Mouse (Mus musculus): ENCODE data around the gene Eloa.

Eloa gene

DNA sequence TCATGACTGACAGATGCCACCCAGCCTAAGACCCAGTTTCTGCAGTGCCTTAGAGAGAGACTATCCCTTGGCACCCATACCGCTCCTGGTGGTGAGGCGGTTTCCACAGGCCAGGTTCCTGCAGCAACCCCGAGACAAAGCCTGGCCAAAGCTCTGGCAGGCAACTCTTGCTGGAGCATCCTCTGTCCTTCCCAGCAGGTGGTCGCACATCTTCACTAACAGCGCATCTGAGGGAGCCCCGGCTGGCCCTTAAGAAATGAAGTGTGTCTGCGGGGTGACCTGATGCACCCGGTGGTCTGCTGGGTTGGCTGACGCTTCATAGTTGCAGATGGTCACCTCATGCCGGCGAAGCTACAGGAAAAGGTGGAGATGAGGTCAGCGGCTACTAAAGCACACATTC is 45.4 kb downstream of the Eloa start:
- no peak for DNase-seq

GRCm38 (mm10) chr4:135972911-135973811 is 48.4 kb downstream of the Eloa start:
- DNase-seq, result no peak

DNA sequence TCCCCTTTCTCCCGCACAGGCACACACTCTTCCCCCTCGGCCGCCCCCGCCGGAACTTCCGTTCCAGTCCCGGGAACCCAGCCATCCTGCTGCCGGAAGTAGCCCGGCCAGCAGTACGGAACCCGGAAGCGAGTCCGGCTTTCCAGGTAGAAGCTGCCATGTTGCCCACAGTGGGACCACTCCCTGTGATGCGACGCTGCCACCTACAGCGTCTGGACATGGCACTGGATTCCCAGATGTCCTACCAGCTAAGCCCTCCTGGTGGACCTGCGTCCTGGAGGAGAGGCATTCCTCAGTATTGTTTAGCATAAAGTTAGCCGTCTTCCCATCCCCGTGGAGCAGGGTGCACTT is 49.0 kb downstream of the Eloa start, which contains the start of gene Lypla2:
Gene Lypla2, minus strand, starts transcription at position 71 of the 351 bp plus-strand sequence.
- DNase-seq, result peak; percentile 78

DNA sequence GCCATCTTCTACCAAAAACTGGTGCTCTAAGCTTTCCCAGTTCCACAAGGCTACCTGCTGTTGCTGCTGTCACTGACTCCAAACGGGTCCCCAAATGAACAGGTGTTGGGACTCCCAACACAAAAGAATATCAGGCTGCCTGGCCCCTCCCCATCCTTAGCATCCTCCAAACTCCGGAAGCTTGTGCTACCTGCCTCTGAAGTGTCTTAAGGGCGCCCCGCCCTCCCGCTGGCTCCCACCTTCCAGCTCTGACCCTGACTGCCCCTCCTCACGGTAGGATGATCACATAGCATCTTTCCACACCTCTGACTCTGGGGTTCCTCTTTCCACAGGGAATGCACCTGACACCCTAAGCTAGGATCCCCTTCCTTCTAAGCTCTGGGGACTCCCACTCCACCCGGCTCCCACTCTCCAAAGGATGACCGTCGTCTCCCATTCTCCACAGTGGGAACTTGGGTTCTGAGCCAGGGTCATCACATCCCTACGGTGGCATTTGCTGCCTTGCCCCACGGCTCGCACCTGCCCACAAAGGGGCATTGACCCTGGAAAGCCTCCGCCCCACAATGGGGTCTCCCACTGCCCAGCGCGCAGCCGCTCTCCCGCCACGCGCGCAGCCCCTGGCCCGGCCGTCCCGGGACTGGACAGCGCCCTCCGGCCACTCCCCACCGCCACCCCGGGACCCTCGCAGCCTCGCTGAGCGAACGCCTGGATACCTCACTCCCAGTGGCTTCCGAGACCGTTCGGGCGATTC is 49.6 kb downstream of the Eloa start:
- peak; percentile 55 for DNase-seq

DNA sequence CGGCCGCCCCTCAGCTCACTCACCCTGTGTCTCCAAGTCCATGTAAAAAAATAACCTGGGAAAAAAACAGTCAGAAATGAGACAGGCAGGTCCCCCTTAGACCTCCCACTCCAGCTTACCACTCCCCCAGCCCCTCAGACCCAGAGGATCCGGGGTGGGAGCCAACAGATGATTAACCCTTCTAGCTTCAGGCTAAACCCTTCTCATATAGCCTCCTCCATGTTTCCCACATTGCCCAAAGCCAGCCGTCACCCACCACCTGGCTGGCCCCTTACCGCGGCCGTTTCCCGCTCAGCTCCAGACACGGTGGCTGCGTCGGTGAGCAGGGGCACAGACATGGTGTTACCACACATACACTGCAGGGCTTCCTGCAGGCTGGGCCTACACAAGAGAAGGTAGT is 51.0 kb downstream of the Eloa start:
- DNase-seq, result no peak

- no peak for DNase-seq
Measured at GRCm38 (mm10) chr4:135969070-135969750, 52.4 kb downstream of the Eloa start.

DNA sequence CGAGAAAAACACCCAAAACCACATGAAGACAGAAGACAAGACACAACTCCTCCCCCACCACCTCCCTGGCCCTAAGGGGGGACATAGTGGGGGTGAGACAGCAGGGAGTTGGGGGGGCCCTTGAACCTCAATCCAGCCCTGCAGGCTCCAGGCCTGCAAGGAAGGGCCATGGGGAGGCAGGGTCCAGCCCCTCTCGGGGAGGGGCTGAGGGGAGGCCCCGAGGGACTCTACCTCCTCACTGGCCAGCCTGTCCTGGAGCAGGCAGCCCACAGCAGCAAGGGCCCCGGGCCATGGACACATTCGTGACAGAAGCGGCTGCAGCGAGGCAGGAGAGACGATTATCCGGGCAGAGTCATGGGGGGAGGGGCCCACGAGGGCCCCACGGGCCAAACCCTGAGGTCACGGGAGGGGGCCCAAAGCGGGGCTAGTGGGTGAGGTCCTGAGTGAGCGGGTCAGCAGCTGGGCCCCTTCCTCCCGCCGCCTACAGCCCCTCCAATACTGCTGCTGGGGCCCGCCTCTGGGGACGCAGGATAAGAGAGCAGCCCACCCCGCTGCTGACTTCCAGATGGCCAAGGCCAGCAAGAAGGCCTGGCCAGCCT is 53.2 kb downstream of the Eloa start:
- DNase-seq, result no peak

DNA sequence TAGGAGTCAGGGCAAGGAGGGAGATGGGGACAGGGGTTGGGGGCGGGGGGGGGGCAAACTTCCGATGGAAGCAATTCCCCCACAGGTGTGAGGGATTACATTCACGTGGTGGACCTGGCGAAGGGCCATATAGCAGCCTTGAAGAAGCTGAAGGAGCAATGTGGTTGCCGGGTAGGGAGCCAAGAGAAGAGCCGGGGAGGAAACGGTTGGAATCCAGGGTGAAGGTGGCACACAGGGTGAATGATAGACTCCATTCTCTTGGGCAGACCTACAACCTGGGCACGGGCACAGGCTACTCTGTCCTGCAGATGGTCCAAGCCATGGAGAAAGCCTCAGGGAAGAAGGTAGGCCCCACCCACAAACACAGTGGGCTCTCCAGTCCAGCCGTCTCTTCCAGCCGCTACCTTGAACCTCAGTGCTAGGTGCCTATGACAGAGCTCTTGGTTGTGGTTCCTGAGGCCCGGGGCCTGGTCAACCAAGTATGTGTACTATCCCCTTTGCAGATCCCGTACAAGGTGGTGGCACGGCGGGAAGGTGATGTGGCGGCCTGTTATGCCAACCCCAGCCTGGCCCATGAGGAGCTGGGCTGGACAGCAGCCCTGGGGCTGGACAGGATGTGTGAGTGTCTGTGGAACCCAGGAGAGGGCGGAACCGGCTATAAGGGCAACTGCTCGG is 54.3 kb downstream of the Eloa start:
- no peak for DNase-seq

DNA sequence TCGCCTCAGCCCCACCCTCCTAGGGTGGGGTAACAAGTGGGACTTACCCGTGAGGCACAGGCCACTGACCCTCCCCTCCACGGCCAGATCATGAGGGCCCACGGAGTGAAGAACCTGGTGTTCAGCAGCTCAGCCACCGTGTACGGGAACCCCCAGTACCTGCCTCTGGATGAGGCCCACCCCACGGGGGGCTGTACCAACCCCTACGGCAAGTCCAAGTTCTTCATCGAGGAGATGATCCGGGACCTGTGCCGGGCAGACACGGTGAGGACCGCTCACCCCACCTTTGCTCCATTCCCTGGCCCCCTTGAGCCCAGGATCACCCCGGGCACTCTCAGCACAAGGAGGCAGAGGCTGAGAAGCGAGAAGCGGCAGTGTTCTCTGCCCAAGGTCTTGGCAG is 55.3 kb downstream of the Eloa start:
- no peak for DNase-seq

DNA sequence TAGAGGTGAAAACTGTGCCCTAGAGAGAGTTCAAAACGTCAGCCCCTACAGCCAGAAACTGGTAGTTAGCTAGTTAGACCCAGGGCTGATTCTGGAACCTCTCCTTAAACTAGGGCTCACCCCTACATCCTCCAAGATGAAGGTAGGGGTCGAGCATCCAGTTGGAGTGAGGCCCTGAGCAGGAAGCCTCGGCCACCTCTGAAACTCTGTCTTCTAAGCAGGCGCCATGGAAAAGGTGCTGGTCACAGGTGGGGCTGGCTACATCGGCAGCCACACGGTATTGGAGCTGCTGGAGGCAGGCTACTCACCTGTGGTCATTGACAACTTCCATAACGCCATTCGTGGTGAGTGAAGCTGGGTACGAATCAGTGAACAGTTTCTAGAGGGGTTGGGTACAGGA is 56.5 kb downstream of the Eloa start:
- no peak for DNase-seq

DNA sequence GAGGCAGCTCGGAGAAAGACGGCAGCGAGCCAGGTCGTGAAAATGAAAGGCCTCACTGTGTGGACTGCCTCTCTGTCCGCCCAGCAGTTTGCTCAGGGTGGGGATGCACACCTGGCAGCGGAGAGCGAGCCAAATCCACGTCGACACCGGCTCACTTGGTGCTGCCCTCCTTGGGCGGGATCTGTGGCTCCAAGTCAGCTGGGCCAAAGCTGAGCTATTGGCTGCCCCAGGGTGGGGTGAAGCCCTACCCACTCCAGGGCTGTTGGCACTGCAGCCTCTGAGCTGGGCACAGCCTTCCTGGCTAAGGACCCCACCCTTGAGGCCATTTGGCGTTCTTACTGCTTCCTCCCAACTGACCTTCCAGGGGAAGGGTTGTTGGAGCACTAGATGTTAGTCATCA is 57.1 kb downstream of the Eloa start:
- peak; percentile 45 for DNase-seq

- peak; percentile 95 for DNase-seq
Measured at GRCm38 (mm10) chr4:135963457-135964193, 57.9 kb downstream of the Eloa start, which contains the start of gene Gale. Gene Gale (plus strand): TSS chr4:135963727.

DNA sequence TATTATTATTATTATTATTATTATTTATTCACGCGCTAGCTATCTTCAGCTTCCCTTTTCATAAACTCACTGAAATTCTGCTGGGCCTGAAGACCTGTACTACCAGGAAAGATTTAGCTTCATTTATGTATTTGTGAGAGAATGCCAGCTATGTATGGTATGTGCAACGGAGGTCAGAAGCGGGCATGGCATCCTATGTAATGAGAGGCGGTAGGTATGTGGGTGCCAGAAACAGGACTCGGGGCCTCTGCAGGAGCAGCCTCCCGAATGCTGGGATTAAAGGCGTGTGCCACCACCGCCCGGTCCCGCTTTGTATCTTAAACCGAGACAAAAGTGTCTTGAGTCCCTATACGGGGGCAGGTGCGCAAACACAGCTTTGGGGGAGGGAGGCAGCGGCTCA is 58.6 kb downstream of the Eloa start:
- DNase-seq, result no peak

DNA sequence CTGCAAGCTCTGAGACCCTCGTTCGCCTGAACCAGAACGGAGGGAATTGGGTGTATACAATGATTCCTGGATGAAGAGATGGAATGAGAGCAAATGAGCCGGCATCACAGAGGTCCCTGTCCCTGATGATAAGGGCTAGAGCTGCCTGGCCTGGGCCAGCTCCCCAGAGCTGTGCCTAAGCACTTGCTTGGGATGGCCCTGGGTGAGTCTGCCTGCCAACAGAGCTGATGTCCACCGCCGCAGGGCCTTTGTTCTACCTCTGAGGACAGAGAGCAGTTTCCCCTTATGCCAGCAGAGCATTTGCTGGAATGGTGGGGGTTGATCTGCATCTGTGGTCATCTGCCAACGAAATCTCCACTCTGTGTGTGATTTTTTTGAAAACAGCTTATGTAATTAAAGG is 59.4 kb downstream of the Eloa start:
- DNase-seq, result no peak

DNA sequence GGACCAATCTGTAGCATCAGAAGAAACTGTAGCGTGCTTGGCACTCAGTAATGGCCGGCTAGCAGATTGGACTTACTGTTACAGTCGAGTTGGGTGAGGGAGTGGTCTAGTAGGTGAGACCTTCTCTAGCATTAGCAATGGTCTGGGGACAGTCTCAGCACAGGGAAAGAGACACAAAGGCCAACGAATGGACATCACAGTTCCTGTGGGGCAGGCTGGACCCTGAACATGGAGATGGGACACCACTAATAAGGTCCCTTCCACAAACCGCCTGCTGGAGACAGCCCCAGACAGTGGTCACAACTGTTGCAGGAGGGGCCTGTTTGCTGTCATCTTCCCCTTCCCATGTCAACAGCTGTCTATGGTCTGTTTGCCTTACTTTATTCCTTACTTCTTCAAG is 59.9 kb downstream of the Eloa start:
- no peak for DNase-seq

GRCm38 (mm10) chr4:135960717-135961116 is 60.8 kb downstream of the Eloa start:
- peak; percentile 82 for DNase-seq

- no peak for DNase-seq
Measured at GRCm38 (mm10) chr4:135958354-135958753, 63.2 kb downstream of the Eloa start.

GRCm38 (mm10) chr4:135955886-135956285 is 65.7 kb downstream of the Eloa start:
- no peak for DNase-seq

DNA sequence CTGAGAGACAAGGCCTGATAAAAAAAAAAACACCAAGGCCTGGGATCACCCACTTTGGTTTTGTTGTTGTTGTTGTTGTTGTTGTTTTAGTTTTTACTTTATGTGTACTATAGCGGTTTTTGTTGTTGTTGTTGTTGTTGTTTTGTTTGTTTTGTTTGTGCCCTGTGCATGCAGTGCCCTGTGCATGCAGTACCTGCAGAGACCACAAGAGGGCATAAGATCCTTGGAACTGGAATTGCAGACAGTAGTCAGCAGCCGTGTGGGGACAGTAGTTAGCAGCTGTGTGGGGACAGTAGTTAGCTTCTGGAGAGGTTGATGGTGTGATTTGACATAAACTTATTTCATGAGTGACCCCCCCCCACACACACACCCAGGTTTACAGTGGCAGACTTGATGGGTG is 67.3 kb downstream of the Eloa start:
- DNase-seq, result peak; percentile 77
